Mouse (Mus musculus): ENCODE measurements around the gene Hic1. TPM values are rescaled to one million over a fixed set of nuclear protein-coding genes. Genes with fewer than 3 reads are reported as not detected.

Hic1 gene
- polyA plus RNA-seq, 1 experiment, result 0.28 TPM

DNA sequence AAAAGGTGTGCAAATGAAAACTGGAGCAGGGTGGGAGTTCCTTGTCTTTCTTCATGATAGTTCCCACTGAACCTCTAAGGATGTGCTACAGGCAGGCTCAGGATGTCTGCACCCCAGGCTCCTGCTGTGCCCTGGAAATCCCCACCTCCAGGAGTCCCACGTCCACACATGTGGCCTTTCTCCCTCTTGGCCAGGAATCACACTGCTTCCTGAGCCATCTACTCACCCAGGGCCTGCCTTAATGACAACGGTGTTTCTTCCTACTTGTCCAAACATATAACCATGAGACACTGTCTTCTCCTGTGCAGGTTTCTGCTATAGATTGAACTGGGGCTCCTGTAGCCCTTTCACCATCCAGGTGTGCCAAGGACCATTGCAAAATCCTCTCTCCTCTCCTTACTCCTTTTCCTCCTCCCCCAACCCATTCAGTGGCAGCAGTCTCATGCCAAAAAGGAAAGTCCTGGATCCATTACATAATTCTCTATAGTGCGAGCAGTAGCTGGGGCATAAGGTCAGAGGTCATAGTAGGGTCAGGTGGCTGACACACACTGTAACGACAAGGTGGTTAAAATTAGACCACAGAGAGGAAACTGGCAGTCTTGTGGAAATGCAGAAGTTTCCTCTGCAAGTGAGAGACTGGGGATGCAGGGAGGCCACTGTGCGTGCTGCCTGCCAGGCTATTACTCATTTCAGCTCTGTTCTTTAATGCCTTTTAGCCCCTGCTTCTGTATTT, 32.5 kb downstream of the Hic1 start:
- Histone ChIP-seq H3K4me1 (ENCODE audit: control insufficient read depth, insufficient read depth, low read length) (no peaks in the 10 kb centered on the region), H3K9ac (ENCODE audit: low read depth, poor library complexity, severe bottlenecking) (no peak overlapping the region), H3K27me3 (ENCODE audit: control insufficient read depth, insufficient read depth, low read length, poor library complexity, severe bottlenecking) (no peaks in the 10 kb centered on the region), H3K36me3 (ENCODE audit: control insufficient read depth, insufficient read depth, low read length, poor library complexity, severe bottlenecking) (no peaks in the 10 kb centered on the region), H3K4me3 (ENCODE audit: low read depth, low read length) (no peak overlapping the region), H3K27ac (ENCODE audit: insufficient read depth, low read length) (no peak overlapping the region), H3K9me3 (replicated peaks; ENCODE audit: control insufficient read depth, insufficient read depth, low read length, poor library complexity, severe bottlenecking) (no peaks in the 10 kb centered on the region)
- TF ChIP-seq POLR2A (IDR thresholded peaks at IDR 0.05; ENCODE audit: insufficient read depth, low read length), result no peak
- TF ChIP-seq EP300 (IDR thresholded peaks at IDR 0.05; ENCODE audit: insufficient read depth, low read depth, low read length), result no peak

DNA sequence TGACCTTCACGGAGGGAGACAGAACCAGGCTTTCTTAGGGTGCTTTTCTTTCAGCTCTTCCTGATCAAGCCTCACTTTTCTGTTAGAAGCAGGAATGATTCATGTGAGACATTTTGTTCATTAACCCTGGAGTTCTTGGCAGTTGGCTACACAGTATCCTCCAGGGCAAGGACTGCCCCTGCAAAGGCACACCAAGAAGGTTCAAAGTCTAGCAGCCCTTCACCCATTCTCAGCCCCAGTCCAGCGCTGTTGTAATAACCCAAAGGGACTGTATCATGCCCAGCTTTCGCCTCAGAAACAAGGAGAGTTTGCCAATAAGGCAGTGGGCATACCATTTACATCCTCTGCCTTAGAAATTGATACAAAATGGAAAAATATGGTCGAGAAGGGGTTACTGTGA, 34.0 kb downstream of the Hic1 start:
- Histone ChIP-seq H3K9ac (ENCODE audit: low read depth, poor library complexity, severe bottlenecking) (no peak overlapping the region), H3K27ac (ENCODE audit: insufficient read depth, low read length) (no peak overlapping the region), H3K4me1 (ENCODE audit: control insufficient read depth, insufficient read depth, low read length) (no peaks in the 10 kb centered on the region)

DNA sequence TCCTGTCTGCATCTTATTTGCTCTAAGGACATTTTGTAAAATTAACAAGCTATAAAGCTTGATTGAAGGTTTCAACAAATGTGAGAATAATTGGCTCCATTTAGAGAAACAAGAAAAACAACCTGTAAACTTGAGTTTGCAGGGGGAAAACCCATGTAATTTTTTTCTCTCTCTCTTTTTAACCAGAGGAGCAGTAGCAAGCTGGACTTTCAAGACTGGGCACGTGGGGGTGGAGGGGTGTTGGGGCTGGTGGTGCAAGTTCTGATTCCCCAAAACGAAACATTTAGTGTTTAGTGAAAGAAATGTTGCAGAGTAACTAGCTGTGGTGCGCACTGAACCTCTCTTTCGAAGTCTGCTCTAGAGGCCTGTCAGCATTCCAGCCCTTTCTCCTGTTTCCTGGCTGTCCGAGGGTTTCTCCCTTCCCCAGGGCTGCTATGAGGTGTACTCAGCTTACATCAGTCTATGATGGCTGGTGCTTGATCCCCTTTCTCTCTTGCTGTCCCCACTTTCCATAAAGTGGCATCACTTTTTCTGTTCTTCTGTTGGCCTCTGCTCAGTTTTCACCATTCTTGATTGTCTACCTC, 34.7 kb downstream of the Hic1 start:
- H3K4me1 ChIP-seq (ENCODE audit: control insufficient read depth, insufficient read depth, low read length), result no peaks in the 10 kb centered on the region
- no peaks in the 10 kb centered on the region for H3K27me3 ChIP-seq (ENCODE audit: control insufficient read depth, insufficient read depth, low read length, poor library complexity, severe bottlenecking)
- TF ChIP-seq EP300 (IDR thresholded peaks at IDR 0.05; ENCODE audit: insufficient read depth, low read depth, low read length) (no peak), POLR2A (IDR thresholded peaks at IDR 0.05; ENCODE audit: insufficient read depth, low read length) (no peak), CTCF (IDR thresholded peaks at IDR 0.05; ENCODE audit: low read depth, low read length) (no peak)
- no peaks in the 10 kb centered on the region for H3K9me3 ChIP-seq (replicated peaks; ENCODE audit: control insufficient read depth, insufficient read depth, low read length, poor library complexity, severe bottlenecking)
- no peak overlapping the region for H3K4me3 ChIP-seq (ENCODE audit: low read depth, low read length)
- H3K36me3 ChIP-seq (ENCODE audit: control insufficient read depth, insufficient read depth, low read length, poor library complexity, severe bottlenecking), result no peaks in the 10 kb centered on the region
- no peak overlapping the region for H3K27ac ChIP-seq (ENCODE audit: insufficient read depth, low read length)
- no peak overlapping the region for H3K9ac ChIP-seq (ENCODE audit: low read depth, poor library complexity, severe bottlenecking)

More for the DNA sequence above, 34.0 kb downstream of the Hic1 start:
- Histone ChIP-seq H3K9me3 (replicated peaks; ENCODE audit: control insufficient read depth, insufficient read depth, low read length, poor library complexity, severe bottlenecking) (no peaks in the 10 kb centered on the region), H3K4me3 (ENCODE audit: low read depth, low read length) (no peak overlapping the region), H3K27me3 (ENCODE audit: control insufficient read depth, insufficient read depth, low read length, poor library complexity, severe bottlenecking) (no peaks in the 10 kb centered on the region), H3K36me3 (ENCODE audit: control insufficient read depth, insufficient read depth, low read length, poor library complexity, severe bottlenecking) (no peaks in the 10 kb centered on the region)
- no peak for TF ChIP-seq EP300 (IDR thresholded peaks at IDR 0.05; ENCODE audit: insufficient read depth, low read depth, low read length)
- TF ChIP-seq POLR2A (IDR thresholded peaks at IDR 0.05; ENCODE audit: insufficient read depth, low read length), result no peak
- TF ChIP-seq CTCF (IDR thresholded peaks at IDR 0.05; ENCODE audit: low read depth, low read length), result no peak

GRCm38 (mm10) chr11:75133951-75134350, 35.4 kb downstream of the Hic1 start:
- no peaks in the 10 kb centered on the region for H3K27me3 ChIP-seq (ENCODE audit: control insufficient read depth, insufficient read depth, low read length, poor library complexity, severe bottlenecking)
- no peaks in the 10 kb centered on the region for H3K9me3 ChIP-seq (replicated peaks; ENCODE audit: control insufficient read depth, insufficient read depth, low read length, poor library complexity, severe bottlenecking)
- H3K36me3 ChIP-seq (ENCODE audit: control insufficient read depth, insufficient read depth, low read length, poor library complexity, severe bottlenecking), result no peaks in the 10 kb centered on the region
- no peak overlapping the region for H3K9ac ChIP-seq (ENCODE audit: low read depth, poor library complexity, severe bottlenecking)
- no peak overlapping the region for H3K4me3 ChIP-seq (ENCODE audit: low read depth, low read length)
- H3K27ac ChIP-seq (ENCODE audit: insufficient read depth, low read length), result no peak overlapping the region
- no peaks in the 10 kb centered on the region for H3K4me1 ChIP-seq (ENCODE audit: control insufficient read depth, insufficient read depth, low read length)
- no peak for TF ChIP-seq POLR2A (IDR thresholded peaks at IDR 0.05; ENCODE audit: insufficient read depth, low read length)
- no peak for TF ChIP-seq CTCF (IDR thresholded peaks at IDR 0.05; ENCODE audit: low read depth, low read length)
- no peak for TF ChIP-seq EP300 (IDR thresholded peaks at IDR 0.05; ENCODE audit: insufficient read depth, low read depth, low read length)

- Histone ChIP-seq H3K27me3 (ENCODE audit: control insufficient read depth, insufficient read depth, low read length, poor library complexity, severe bottlenecking) (no peaks in the 10 kb centered on the region), H3K4me1 (ENCODE audit: control insufficient read depth, insufficient read depth, low read length) (no peaks in the 10 kb centered on the region), H3K9me3 (replicated peaks; ENCODE audit: control insufficient read depth, insufficient read depth, low read length, poor library complexity, severe bottlenecking) (no peaks in the 10 kb centered on the region), H3K9ac (ENCODE audit: low read depth, poor library complexity, severe bottlenecking) (no peak overlapping the region), H3K4me3 (ENCODE audit: low read depth, low read length) (no peak overlapping the region), H3K36me3 (ENCODE audit: control insufficient read depth, insufficient read depth, low read length, poor library complexity, severe bottlenecking) (no peaks in the 10 kb centered on the region), H3K27ac (ENCODE audit: insufficient read depth, low read length) (no peak overlapping the region)
- TF ChIP-seq CTCF (IDR thresholded peaks at IDR 0.05; ENCODE audit: low read depth, low read length) (no peak), EP300 (IDR thresholded peaks at IDR 0.05; ENCODE audit: insufficient read depth, low read depth, low read length) (no peak), POLR2A (IDR thresholded peaks at IDR 0.05; ENCODE audit: insufficient read depth, low read length) (no peak)
These were observed 35.9 kb downstream of the Hic1 start for GRCm38 (mm10) chr11:75133391-75133790.

DNA sequence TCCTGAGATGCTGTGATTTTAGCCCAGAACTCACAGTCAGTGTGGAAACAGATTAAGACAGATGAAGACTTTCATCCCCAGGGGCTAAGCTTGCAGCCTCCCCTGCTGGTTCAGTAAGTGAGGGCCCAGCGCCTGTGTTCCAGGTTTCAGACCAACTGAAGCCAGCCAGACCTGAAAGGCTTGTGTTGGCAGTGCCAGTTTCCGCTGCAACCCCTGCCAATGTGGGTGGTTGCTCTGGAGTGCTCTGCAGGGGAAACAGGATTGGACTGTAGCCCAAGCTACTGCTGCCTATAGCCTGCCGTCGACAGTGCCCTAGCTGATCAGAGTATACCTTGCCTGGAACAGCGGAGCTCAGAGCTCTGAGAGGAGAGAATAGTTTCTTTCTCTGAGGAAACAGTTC, 37.0 kb downstream of the Hic1 start:
- Histone ChIP-seq H3K27me3 (ENCODE audit: control insufficient read depth, insufficient read depth, low read length, poor library complexity, severe bottlenecking) (no peaks in the 10 kb centered on the region), H3K27ac (ENCODE audit: insufficient read depth, low read length) (no peak overlapping the region), H3K9me3 (replicated peaks; ENCODE audit: control insufficient read depth, insufficient read depth, low read length, poor library complexity, severe bottlenecking) (no peaks in the 10 kb centered on the region), H3K4me3 (ENCODE audit: low read depth, low read length) (no peak overlapping the region), H3K4me1 (ENCODE audit: control insufficient read depth, insufficient read depth, low read length) (no peaks in the 10 kb centered on the region), H3K9ac (ENCODE audit: low read depth, poor library complexity, severe bottlenecking) (no peak overlapping the region), H3K36me3 (ENCODE audit: control insufficient read depth, insufficient read depth, low read length, poor library complexity, severe bottlenecking) (no peaks in the 10 kb centered on the region)
- TF ChIP-seq POLR2A (IDR thresholded peaks at IDR 0.05; ENCODE audit: insufficient read depth, low read length) (no peak), EP300 (IDR thresholded peaks at IDR 0.05; ENCODE audit: insufficient read depth, low read depth, low read length) (no peak), CTCF (IDR thresholded peaks at IDR 0.05; ENCODE audit: low read depth, low read length) (no peak)
